Mouse (Mus musculus) liver, postnatal 0 days (tissue): ENCODE measurements around the gene H2-Ab1.

Experiments
- CTCF ChIP-seq: sonication (generic); IDR thresholded peaks from 2 replicates; pipeline ENCODE4 v1.5.1; 2016; ENCODE audit warnings: antibody characterized with exemption, low read depth
- EP300 ChIP-seq: IDR thresholded peaks from 2 replicates; pipeline ENCODE4 v1.6.1; 2016; ENCODE audit warnings: antibody characterized with exemption, low read depth, mild to moderate bottlenecking

- TF ChIP-seq CTCF: no peak
- TF ChIP-seq EP300: no peak
Measured at GRCm38 (mm10) chr17:34249361-34249760, 8.1 kb upstream of the H2-Ab1 start.
